Mouse (Mus musculus) bone marrow macrophage, adult 2 months (primary cell): ENCODE data around the gene Crocc.

ENCODE experiments used
- CTCF ChIP-seq: IDR thresholded peaks from 2 replicates; pipeline ENCODE4 v1.5.1; 2012; ENCODE audit warnings: low read depth, mild to moderate bottlenecking, low read length, moderate library complexity
- POLR2A ChIP-seq: IDR thresholded peaks from 2 replicates; pipeline ENCODE4 v1.6.1; 2012; ENCODE audit warnings: mild to moderate bottlenecking, low read depth, low read length, borderline replicate concordance

GRCm38 (mm10) chr4:141078510-141079137, 18.3 kb upstream of the Crocc start:
- no peak; the same call in 1 of the 2 replicates for TF ChIP-seq CTCF
- TF ChIP-seq POLR2A, result no peak
